Mouse (Mus musculus): ENCODE data around the gene Cdh1. TPM values are rescaled to one million over a fixed set of nuclear protein-coding genes. Genes with fewer than 3 reads are reported as not detected.

Gene Cdh1
- polyA plus RNA-seq, 1 experiment, result 1.5 TPM

DNA sequence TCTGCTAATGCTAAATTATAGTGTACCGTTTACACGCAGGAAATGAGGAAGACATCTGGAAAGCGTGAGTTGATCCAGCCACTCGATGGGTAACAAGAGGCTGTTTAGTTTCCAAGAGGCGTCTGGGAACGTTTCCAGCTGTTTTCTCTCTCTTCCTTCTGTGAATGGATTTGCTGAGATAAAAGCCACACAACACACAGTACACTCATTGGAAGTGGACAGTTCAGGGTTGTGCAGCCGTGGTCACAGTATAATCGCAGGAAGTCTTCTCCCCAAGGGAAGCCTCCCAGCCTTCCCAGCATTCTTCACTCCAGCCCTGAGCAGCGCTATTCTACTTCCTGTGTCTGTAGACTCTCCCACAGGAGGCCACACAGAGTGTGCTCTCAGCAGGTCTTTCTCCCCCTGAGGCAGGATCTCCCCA is 101.8 kb downstream of the Cdh1 start:
- Histone ChIP-seq H3K4me3 (ENCODE audit: extremely low read depth, insufficient read depth, insufficient read length) (no peak overlapping the region), H3K36me3 (ENCODE audit: control insufficient read depth, insufficient read depth, low read length) (peaks cover 2% of the 10 kb centered on the region), H3K4me1 (ENCODE audit: control insufficient read depth, insufficient read depth, insufficient read length) (no peaks in the 10 kb centered on the region), H3K27ac (ENCODE audit: insufficient read depth, low read length) (no peak overlapping the region; the same call in 1 of the 2 replicates), H3K27me3 (ENCODE audit: control insufficient read depth, insufficient read depth, low read length) (no peaks in the 10 kb centered on the region)
- DNase-seq (ENCODE audit: low read depth in 1 of 2, low spot score in 2 of 2), result no peak
- 63% methylated on average over 9 of the region's 9 CpGs for WGBS
- TF ChIP-seq CTCF (IDR thresholded peaks at IDR 0.05; ENCODE audit: extremely low read depth, insufficient read depth, insufficient read length, insufficient replicate concordance) (no peak), POLR2A (IDR thresholded peaks at IDR 0.05; ENCODE audit: low read depth, low read length) (no peak)

DNA sequence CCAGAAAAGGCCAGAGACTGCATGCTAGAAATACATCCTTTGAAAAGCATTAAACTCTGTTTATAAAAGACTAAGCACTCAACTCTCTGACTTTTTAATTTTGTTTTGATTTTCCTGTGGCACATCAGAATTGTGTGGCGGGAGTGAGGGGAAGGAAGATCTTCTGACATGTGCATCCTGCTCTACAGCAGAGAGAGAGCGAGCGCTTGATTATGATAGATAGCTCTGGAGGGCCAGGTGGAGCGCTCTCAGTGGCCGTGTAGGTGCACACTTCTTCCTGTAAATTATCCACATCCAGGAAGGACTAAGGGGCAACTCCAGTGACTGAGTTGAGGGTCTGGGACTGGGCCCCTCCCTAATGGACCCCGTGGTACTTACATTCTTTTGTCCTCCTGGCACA is 103.0 kb downstream of the Cdh1 start:
- 66% methylated on average over 6 of the region's 6 CpGs for WGBS
- Histone ChIP-seq H3K4me3 (ENCODE audit: extremely low read depth, insufficient read depth, insufficient read length) (no peak overlapping the region), H3K4me1 (ENCODE audit: control insufficient read depth, insufficient read depth, insufficient read length) (no peaks in the 10 kb centered on the region)

GRCm38 (mm10) chr8:106710002-106710401 is 106.9 kb downstream of the Cdh1 start:
- no peak for DNase-seq (ENCODE audit: low read depth in 1 of 2, low spot score in 2 of 2)
- no peak overlapping the region for H3K27ac ChIP-seq (ENCODE audit: insufficient read depth, low read length)
- H3K4me3 ChIP-seq (ENCODE audit: extremely low read depth, insufficient read depth, insufficient read length), result no peak overlapping the region
- TF ChIP-seq CTCF (IDR thresholded peaks at IDR 0.05; ENCODE audit: extremely low read depth, insufficient read depth, insufficient read length, insufficient replicate concordance) (no peak), POLR2A (IDR thresholded peaks at IDR 0.05; ENCODE audit: low read depth, low read length) (no peak)
- no peaks in the 10 kb centered on the region for H3K27me3 ChIP-seq (ENCODE audit: control insufficient read depth, insufficient read depth, low read length)
- H3K4me1 ChIP-seq (ENCODE audit: control insufficient read depth, insufficient read depth, insufficient read length), result no peaks in the 10 kb centered on the region
- peaks cover 3% of the 10 kb centered on the region; the same call in 1 of the 2 replicates for H3K36me3 ChIP-seq (ENCODE audit: control insufficient read depth, insufficient read depth, low read length)
- WGBS, result 91% methylated on average over 2 of the region's 2 CpGs

More for the DNA sequence above, 103.0 kb downstream of the Cdh1 start:
- TF ChIP-seq CTCF (IDR thresholded peaks at IDR 0.05; ENCODE audit: extremely low read depth, insufficient read depth, insufficient read length, insufficient replicate concordance), result no peak
- no peak for TF ChIP-seq POLR2A (IDR thresholded peaks at IDR 0.05; ENCODE audit: low read depth, low read length)
- no peak for DNase-seq (ENCODE audit: low read depth in 1 of 2, low spot score in 2 of 2)
- Histone ChIP-seq H3K36me3 (ENCODE audit: control insufficient read depth, insufficient read depth, low read length) (peaks cover 2% of the 10 kb centered on the region; the same call in 1 of the 2 replicates), H3K27ac (ENCODE audit: insufficient read depth, low read length) (no peak overlapping the region), H3K27me3 (ENCODE audit: control insufficient read depth, insufficient read depth, low read length) (no peaks in the 10 kb centered on the region)

DNA sequence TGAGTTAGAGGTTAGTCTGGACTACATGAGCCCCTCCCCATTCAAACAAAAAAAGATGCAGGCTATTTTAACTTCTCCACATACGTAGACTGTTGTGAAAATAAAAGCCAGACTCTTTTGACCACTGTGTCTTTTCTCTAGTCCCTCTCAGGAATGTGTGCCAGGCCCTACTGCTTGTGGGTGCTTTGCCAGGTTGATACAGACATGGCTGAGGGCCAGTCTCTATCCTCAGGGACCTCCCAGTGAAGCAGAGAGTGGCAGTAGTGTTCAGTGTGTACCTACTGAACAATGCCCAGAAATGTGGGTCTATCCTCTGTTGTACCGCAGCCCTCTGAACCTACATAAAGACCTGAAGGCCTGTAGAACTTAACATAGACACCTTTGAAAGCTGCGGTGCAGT is 109.3 kb downstream of the Cdh1 start:
- Histone ChIP-seq H3K4me3 (ENCODE audit: extremely low read depth, insufficient read depth, insufficient read length) (no peak overlapping the region), H3K4me1 (ENCODE audit: control insufficient read depth, insufficient read depth, insufficient read length) (no peaks in the 10 kb centered on the region), H3K36me3 (ENCODE audit: control insufficient read depth, insufficient read depth, low read length) (peaks cover 2% of the 10 kb centered on the region; the same call in 1 of the 2 replicates), H3K27me3 (ENCODE audit: control insufficient read depth, insufficient read depth, low read length) (no peaks in the 10 kb centered on the region), H3K27ac (ENCODE audit: insufficient read depth, low read length) (no peak overlapping the region)
- 86% methylated on average over 3 of the region's 3 CpGs for WGBS
- no peak for TF ChIP-seq CTCF (IDR thresholded peaks at IDR 0.05; ENCODE audit: extremely low read depth, insufficient read depth, insufficient read length, insufficient replicate concordance)
- TF ChIP-seq POLR2A (IDR thresholded peaks at IDR 0.05; ENCODE audit: low read depth, low read length), result no peak
- no peak for DNase-seq (ENCODE audit: low read depth in 1 of 2, low spot score in 2 of 2)

DNA sequence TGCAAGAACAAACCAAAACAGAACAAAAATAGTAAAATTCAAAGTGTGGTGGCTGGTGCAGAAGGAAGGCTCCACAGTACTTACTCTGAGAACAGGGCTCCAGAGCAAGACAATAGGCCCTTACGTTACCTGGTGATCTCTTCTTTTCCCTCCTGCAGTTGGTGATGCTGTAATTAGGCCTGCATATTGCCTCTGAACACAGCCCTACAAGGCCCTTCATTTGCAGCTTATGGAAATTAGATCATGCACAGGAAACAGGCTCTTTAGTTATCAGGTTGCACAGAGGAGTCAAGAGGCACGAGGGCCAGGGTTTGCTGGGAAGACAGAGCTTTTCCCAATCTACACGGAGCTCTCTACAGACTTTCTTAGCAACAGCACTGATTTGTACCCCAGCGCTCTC is 111.1 kb downstream of the Cdh1 start:
- TF ChIP-seq CTCF (IDR thresholded peaks at IDR 0.05; ENCODE audit: extremely low read depth, insufficient read depth, insufficient read length, insufficient replicate concordance) (no peak), POLR2A (IDR thresholded peaks at IDR 0.05; ENCODE audit: low read depth, low read length) (no peak)
- no peaks in the 10 kb centered on the region for H3K27me3 ChIP-seq (ENCODE audit: control insufficient read depth, insufficient read depth, low read length)
- no peak for DNase-seq (ENCODE audit: low read depth in 1 of 2, low spot score in 2 of 2)
- no peak overlapping the region for H3K27ac ChIP-seq (ENCODE audit: insufficient read depth, low read length)
- H3K4me3 ChIP-seq (ENCODE audit: extremely low read depth, insufficient read depth, insufficient read length), result no peak overlapping the region
- peaks cover 3% of the 10 kb centered on the region; the same call in 1 of the 2 replicates for H3K36me3 ChIP-seq (ENCODE audit: control insufficient read depth, insufficient read depth, low read length)
- no peaks in the 10 kb centered on the region for H3K4me1 ChIP-seq (ENCODE audit: control insufficient read depth, insufficient read depth, insufficient read length)
- WGBS, result 77% methylated on average over 4 of the region's 4 CpGs

DNA sequence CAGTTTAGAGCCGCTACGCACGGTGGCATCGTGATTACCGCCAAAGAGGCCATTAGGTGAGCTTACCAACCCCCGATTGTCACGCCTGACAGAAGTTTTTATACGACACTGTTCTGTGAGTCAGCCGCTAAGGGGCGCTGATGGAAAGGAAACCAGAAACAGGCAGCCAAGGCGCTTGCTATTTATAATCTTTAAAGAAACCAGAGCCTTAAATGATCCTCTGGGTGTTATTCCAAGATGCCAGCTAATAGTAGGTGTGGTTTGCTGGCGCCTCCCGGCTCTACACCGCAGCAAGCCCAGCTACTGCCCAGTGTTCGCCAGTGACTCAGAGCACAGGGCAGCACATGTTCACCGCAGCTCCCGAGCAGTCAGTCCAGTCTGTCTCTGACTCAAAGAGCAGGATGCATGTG is 114.9 kb downstream of the Cdh1 start:
- TF ChIP-seq POLR2A (IDR thresholded peaks at IDR 0.05; ENCODE audit: low read depth, low read length) (no peak), CTCF (IDR thresholded peaks at IDR 0.05; ENCODE audit: extremely low read depth, insufficient read depth, insufficient read length, insufficient replicate concordance) (peak; percentile 55; the same call in 1 of the 2 replicates)
- no peaks in the 10 kb centered on the region for H3K4me1 ChIP-seq (ENCODE audit: control insufficient read depth, insufficient read depth, insufficient read length)
- H3K27me3 ChIP-seq (ENCODE audit: control insufficient read depth, insufficient read depth, low read length), result no peaks in the 10 kb centered on the region
- no peak overlapping the region for H3K4me3 ChIP-seq (ENCODE audit: extremely low read depth, insufficient read depth, insufficient read length)
- peak; percentile 17 to 58 for DNase-seq (ENCODE audit: low read depth in 1 of 2, low spot score in 2 of 2)
- H3K27ac ChIP-seq (ENCODE audit: insufficient read depth, low read length), result no peak overlapping the region
- WGBS, result 20% methylated on average over 17 of the region's 17 CpGs
- H3K36me3 ChIP-seq (ENCODE audit: control insufficient read depth, insufficient read depth, low read length), result peaks cover 7% of the 10 kb centered on the region

Other genes with a start within 250 kb of the Cdh1 start
- gene Zfp90, start 188.0 kb upstream of the Cdh1 start, polyA plus RNA-seq (2012; rRNA removed), result 2.2 and 2.4 TPM in 2 replicates
- gene 6030452D12Rik, start 102.8 kb upstream of the Cdh1 start, polyA plus RNA-seq (2012; rRNA removed), result not detected in 2 replicates
- gene Cdh3, start 92.5 kb upstream of the Cdh1 start, polyA plus RNA-seq (2012; rRNA removed), result 1.9 TPM in 2 replicates
- 153 and 172 TPM in 2 replicates for gene Gm10073, start 29.9 kb upstream of the Cdh1 start, polyA plus RNA-seq (2012; rRNA removed)
- 3.6 and 3.7 TPM in 2 replicates for gene Tango6, start 79.7 kb downstream of the Cdh1 start, polyA plus RNA-seq (2012; rRNA removed)

Measured in spleen, adult 2 months (tissue).